Mouse (Mus musculus) central nervous system, embryonic 18 days (tissue): Measurements from ENCODE around the gene Cyp8b1. TPM values are rescaled to one million over a fixed set of nuclear protein-coding genes. Genes with fewer than 3 reads are reported as not detected.

Experiments used
- polyA plus RNA-seq: library from polyadenylated mRNA; depleted of rRNA; stranded (reverse); fragments of >200 nt; gene quantifications from 2 replicates; pipeline ENCODE4 v1.2.3, GENCODE M21; 2012; rRNA removed

Gene Cyp8b1
- not detected in 2 replicates for polyA plus RNA-seq

GRCm38 (mm10) chr9:121916102-121916501 lies at the start of gene Cyp8b1:
Gene Cyp8b1, minus strand, starts transcription at chr9:121916305.

GRCm38 (mm10) chr9:121950418-121951113 lies 34.5 kb upstream of the Cyp8b1 start, which contains the start of gene Fam198a:
Gene Fam198a, plus strand, starts transcription at chr9:121950988.

DNA sequence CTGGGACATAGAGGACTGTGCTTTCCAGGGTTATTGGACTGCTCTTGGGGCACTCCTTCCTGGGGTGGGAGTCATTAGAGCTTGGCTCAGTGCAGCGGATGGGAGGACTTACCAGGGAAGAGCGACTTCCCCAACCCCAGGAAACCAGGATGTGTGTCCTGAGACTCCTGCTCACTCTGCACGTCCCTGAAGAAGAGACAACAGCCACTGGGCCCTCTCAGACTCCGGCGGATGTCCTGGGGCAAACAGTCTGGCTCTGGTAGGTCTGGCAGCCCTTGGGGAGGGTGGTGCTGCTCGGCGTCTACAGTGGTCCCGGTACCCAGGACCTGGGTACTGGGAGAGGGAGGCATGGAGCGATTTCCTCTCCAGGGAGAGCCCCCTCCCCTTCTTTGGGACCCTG lies 17.9 kb downstream of the Cyp8b1 start, which contains the start of gene Ackr2:
TSS of gene Ackr2 (plus strand) at position 111 of the 400 bp plus-strand sequence.

Other genes starting within 250 kb of the Cyp8b1 start
- 23.0 and 24.0 TPM in 2 replicates for gene Sec22c, start 210.8 kb downstream of the Cyp8b1 start, polyA plus RNA-seq
- 99.7 and 107 TPM in 2 replicates for gene Ss18l2, start 206.0 kb downstream of the Cyp8b1 start, polyA plus RNA-seq
- 176 and 180 TPM in 2 replicates for gene Nktr, start 197.1 kb downstream of the Cyp8b1 start, polyA plus RNA-seq
- gene Zfp651, start 157.0 kb downstream of the Cyp8b1 start, polyA plus RNA-seq, result 54.6 and 55.1 TPM in 2 replicates
- gene Klhl40, start 138.7 kb downstream of the Cyp8b1 start, polyA plus RNA-seq, result 1.00 and 1.9 TPM in 2 replicates
- 0.65 and 1.3 TPM in 2 replicates for gene Hhatl, start 123.8 kb downstream of the Cyp8b1 start, polyA plus RNA-seq
- 3.4 and 4.3 TPM in 2 replicates for gene Ccdc13, start 76.8 kb downstream of the Cyp8b1 start, polyA plus RNA-seq
- gene Higd1a, start 57.9 kb downstream of the Cyp8b1 start, polyA plus RNA-seq, result 62.5 and 76.6 TPM in 2 replicates
- 2.9 and 3.2 TPM in 2 replicates for gene Ackr2, start 17.9 kb downstream of the Cyp8b1 start, polyA plus RNA-seq
- 2.3 and 2.7 TPM in 2 replicates for gene Fam198a, start 34.7 kb upstream of the Cyp8b1 start, polyA plus RNA-seq
- 32.2 and 33.1 TPM in 2 replicates for gene Pomgnt2, start 80.8 kb upstream of the Cyp8b1 start, polyA plus RNA-seq
- 85.4 and 86.5 TPM in 2 replicates for gene Snrk, start 201.0 kb upstream of the Cyp8b1 start, polyA plus RNA-seq